Mouse (Mus musculus) B cell, adult 67 days (primary cell): Measurements from ENCODE around the gene Gm20878. TPM values are rescaled to one million over a fixed set of nuclear protein-coding genes. Genes with fewer than 3 reads are reported as not detected.

Source experiments
- total RNA-seq, 2 experiments: library from RNA; stranded (reverse); gene quantifications; 4 replicates each; pipeline ENCODE4 v1.2.4; 2023

Gene Gm20878
- 1 to 10 TPM; 1.8 to 4.2 TPM for total RNA-seq

GRCm38 (mm10) chr4:41941272-41941671 is at the start of gene Gm20878:
TSS of gene Gm20878 (plus strand) at chr4:41941572.

GRCm38 (mm10) chr4:41903310-41903709 is 38.1 kb upstream of the Gm20878 start, which contains the start of gene Gm21541:
TSS of gene Gm21541 (plus strand) at chr4:41903610.

DNA sequence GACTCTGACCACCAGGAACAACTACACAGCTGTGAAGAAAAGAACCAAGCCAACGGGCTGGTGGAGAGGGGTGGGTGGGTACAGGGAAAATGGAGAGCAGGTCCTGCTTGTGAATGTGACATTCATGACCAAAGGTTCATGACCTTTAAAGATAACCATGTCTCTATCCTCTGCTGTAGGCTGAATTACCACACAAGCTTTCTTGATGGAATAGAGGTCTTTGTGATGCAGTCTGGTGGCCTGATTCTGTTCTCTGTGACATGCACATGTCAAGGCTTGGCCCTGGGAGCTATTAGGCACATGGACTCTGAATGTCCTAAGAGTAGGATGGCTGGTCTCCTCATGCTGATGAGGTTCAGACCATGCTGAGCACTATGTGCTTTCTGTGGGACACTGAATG is 24.4 kb downstream of the Gm20878 start, which contains the start of gene Fam205a4:
Fam205a4 (plus strand) TSS at position 301 of the 400 bp plus-strand sequence.

Other genes starting within 250 kb of the Gm20878 start
- gene Cntfr, start 244.5 kb upstream of the Gm20878 start, total RNA-seq: not detected
- gene Il11ra1, start 241.6 kb upstream of the Gm20878 start, total RNA-seq: 10 to 100 TPM; 12.5 to 32.1 TPM
- gene Rpp25l, start 228.0 kb upstream of the Gm20878 start, total RNA-seq: 10 to 100 TPM; 29.2 to 38.9 TPM
- gene Dctn3, start 218.4 kb upstream of the Gm20878 start, total RNA-seq: 10 to 100 TPM; 43.5 to 53.2 TPM
- not detected for gene Arid3c, start 210.4 kb upstream of the Gm20878 start, total RNA-seq
- gene Galt, start 186.3 kb upstream of the Gm20878 start, total RNA-seq: 10 to 100 TPM; 60.1 to 63.1 TPM
- 10 to 100 TPM; 19.9 to 23.4 TPM for gene Sigmar1, start 185.4 kb upstream of the Gm20878 start, total RNA-seq
- 10 to 100 TPM; 12.8 to 13.9 TPM for gene Ccl27a, start 167.3 kb upstream of the Gm20878 start, total RNA-seq
- not detected for gene Gm21541, start 38.0 kb upstream of the Gm20878 start, total RNA-seq
- gene Fam205a4, start 24.5 kb downstream of the Gm20878 start, total RNA-seq: not detected
- gene Gm21093, start 93.2 kb downstream of the Gm20878 start, total RNA-seq: not detected
- not detected for gene Gm3893, start 149.6 kb downstream of the Gm20878 start, total RNA-seq
- not detected for gene Gm13304, start 173.2 kb downstream of the Gm20878 start, total RNA-seq
- gene Gm13306, start 211.9 kb downstream of the Gm20878 start, total RNA-seq: not detected
- gene Gm13305, start 227.0 kb downstream of the Gm20878 start, total RNA-seq: not detected